Mouse (Mus musculus): Measurements from ENCODE around the gene 4921539E11Rik. TPM values are rescaled to one million over a fixed set of nuclear protein-coding genes. Genes with fewer than 3 reads are reported as not detected.
A peak's percentile ranks its signal among the peaks of the same experiment; 100 is the strongest.

The 4921539E11Rik gene
- polyA plus RNA-seq, 1 experiment from 2014 or later = not detected

GRCm38 (mm10) chr4:103222854-103223253 is 67.8 kb downstream of the 4921539E11Rik start:
- Histone ChIP-seq H3K27ac (replicated peaks) (no peak overlapping the region), H3K4me2 (peak overlapping the region; percentile 10; the same call in 1 of the 2 replicates), H3K4me1 (replicated peaks) (no peaks in the 10 kb centered on the region), H3K9ac (no peak overlapping the region), H3K4me3 (replicated peaks) (no peak overlapping the region), H3K27me3 (no peaks in the 10 kb centered on the region), H3K9me3 (replicated peaks) (no peaks in the 10 kb centered on the region), H3K36me3 (replicated peaks) (no peaks in the 10 kb centered on the region)
- WGBS (ENCODE audit: insufficient replicate concordance) = 20% methylated on average over 9 of the region's 9 CpGs
- ATAC-seq (ENCODE audit: insufficient read depth) = no peak

- H3K4me2 ChIP-seq = no peak overlapping the region
These were observed 68.9 kb downstream of the 4921539E11Rik start for GRCm38 (mm10) chr4:103221789-103222188.

DNA sequence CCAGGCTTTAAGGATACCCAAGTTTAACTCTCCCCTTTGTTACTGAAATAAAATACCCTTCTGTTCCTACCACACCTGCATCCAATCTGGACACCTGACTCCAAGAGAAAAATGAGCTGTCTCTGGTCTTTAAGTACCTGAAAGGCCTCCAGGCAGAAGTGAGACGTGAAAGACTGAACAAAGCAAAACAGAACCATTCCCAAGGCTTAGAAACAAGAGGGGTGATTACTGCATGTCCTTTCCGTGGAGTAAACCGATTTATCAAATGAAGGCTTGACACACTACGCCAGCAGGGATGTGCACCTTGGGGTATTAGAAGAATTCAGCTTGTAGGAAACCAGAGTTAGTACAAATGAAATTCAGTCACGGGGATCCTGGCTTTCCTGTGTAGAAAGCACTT is 71.7 kb downstream of the 4921539E11Rik start:
- WGBS (ENCODE audit: insufficient replicate concordance) = 67% methylated on average over 5 of the region's 5 CpGs
- H3K4me3 ChIP-seq (replicated peaks) = no peak overlapping the region
- no peaks in the 10 kb centered on the region for H3K27me3 ChIP-seq
- H3K36me3 ChIP-seq (replicated peaks) = no peaks in the 10 kb centered on the region
- no peak for ATAC-seq (ENCODE audit: insufficient read depth)
- no peak overlapping the region for H3K9ac ChIP-seq
- H3K4me2 ChIP-seq = no peak overlapping the region
- no peaks in the 10 kb centered on the region for H3K9me3 ChIP-seq (replicated peaks)
- peaks cover 16% of the 10 kb centered on the region for H3K4me1 ChIP-seq (replicated peaks)
- no peak overlapping the region for H3K27ac ChIP-seq (replicated peaks)

More at GRCm38 (mm10) chr4:103221789-103222188, 68.9 kb downstream of the 4921539E11Rik start:
- no peak overlapping the region for H3K9ac ChIP-seq
- no peaks in the 10 kb centered on the region for H3K9me3 ChIP-seq (replicated peaks)
- ATAC-seq (ENCODE audit: insufficient read depth) = no peak
- H3K4me3 ChIP-seq (replicated peaks) = no peak overlapping the region
- no peaks in the 10 kb centered on the region for H3K27me3 ChIP-seq
- no peak overlapping the region for H3K27ac ChIP-seq (replicated peaks)
- H3K36me3 ChIP-seq (replicated peaks) = no peaks in the 10 kb centered on the region
- H3K4me1 ChIP-seq (replicated peaks) = no peaks in the 10 kb centered on the region
- WGBS (ENCODE audit: insufficient replicate concordance) = 30% methylated on average over 6 of the region's 6 CpGs

- H3K4me2 ChIP-seq = no peak overlapping the region
- 0 out of 2 replicates have a peak, but pooled peaks have one; percentile 25 for ATAC-seq (ENCODE audit: insufficient read depth)
- H3K9me3 ChIP-seq (replicated peaks) = no peaks in the 10 kb centered on the region
- H3K27ac ChIP-seq (replicated peaks) = peak overlapping the region; percentile 90; the same call in 1 of the 2 replicates
- H3K4me1 ChIP-seq (replicated peaks) = peaks cover 29% of the 10 kb centered on the region
- no peak overlapping the region for H3K4me3 ChIP-seq (replicated peaks)
- no peak overlapping the region for H3K9ac ChIP-seq
- WGBS (ENCODE audit: insufficient replicate concordance) = 61% methylated on average over 6 of the region's 6 CpGs
- no peaks in the 10 kb centered on the region for H3K27me3 ChIP-seq
- peaks cover under 1% of the 10 kb centered on the region; the same call in 1 of the 2 replicates for H3K36me3 ChIP-seq (replicated peaks)
These were observed 74.6 kb downstream of the 4921539E11Rik start for GRCm38 (mm10) chr4:103216046-103216445.

- WGBS (ENCODE audit: insufficient replicate concordance) = 2% methylated on average over 67 of the region's 70 CpGs
- Histone ChIP-seq H3K27ac (replicated peaks) (peak within 1 kb of the TSS; percentile 90), H3K4me3 (replicated peaks) (peak within 1 kb of the TSS; percentile 91), H3K4me1 (replicated peaks) (peaks cover 29% of the 10 kb centered on the region), H3K36me3 (replicated peaks) (peaks cover 5% of the 10 kb centered on the region; the same call in 1 of the 2 replicates), H3K27me3 (no peaks in the 10 kb centered on the region), H3K9me3 (replicated peaks) (no peaks in the 10 kb centered on the region), H3K4me2 (peak within 1 kb of the TSS; percentile 95), H3K9ac (peak within 1 kb of the TSS; percentile 92)
- ATAC-seq (ENCODE audit: insufficient read depth) = peak; percentile 87
These were observed 75.5 kb downstream of the 4921539E11Rik start, which contains the start of gene Slc35d1 for GRCm38 (mm10) chr4:103214925-103215820. Slc35d1 (minus strand) TSS chr4:103215164.

GRCm38 (mm10) chr4:103214498-103214924 is 76.2 kb downstream of the 4921539E11Rik start:
- no peaks in the 10 kb centered on the region for H3K27me3 ChIP-seq
- WGBS (ENCODE audit: insufficient replicate concordance) = 0% methylated on average over 48 of the region's 48 CpGs
- peak overlapping the region; percentile 95 for H3K4me2 ChIP-seq
- H3K27ac ChIP-seq (replicated peaks) = peak overlapping the region; percentile 90
- no peaks in the 10 kb centered on the region for H3K9me3 ChIP-seq (replicated peaks)
- H3K9ac ChIP-seq = peak overlapping the region; percentile 92
- H3K36me3 ChIP-seq (replicated peaks) = peaks cover 12% of the 10 kb centered on the region; the same call in 1 of the 2 replicates
- peaks cover 29% of the 10 kb centered on the region for H3K4me1 ChIP-seq (replicated peaks)
- peak overlapping the region; percentile 91 for H3K4me3 ChIP-seq (replicated peaks)
- ATAC-seq (ENCODE audit: insufficient read depth) = peak; percentile 65

DNA sequence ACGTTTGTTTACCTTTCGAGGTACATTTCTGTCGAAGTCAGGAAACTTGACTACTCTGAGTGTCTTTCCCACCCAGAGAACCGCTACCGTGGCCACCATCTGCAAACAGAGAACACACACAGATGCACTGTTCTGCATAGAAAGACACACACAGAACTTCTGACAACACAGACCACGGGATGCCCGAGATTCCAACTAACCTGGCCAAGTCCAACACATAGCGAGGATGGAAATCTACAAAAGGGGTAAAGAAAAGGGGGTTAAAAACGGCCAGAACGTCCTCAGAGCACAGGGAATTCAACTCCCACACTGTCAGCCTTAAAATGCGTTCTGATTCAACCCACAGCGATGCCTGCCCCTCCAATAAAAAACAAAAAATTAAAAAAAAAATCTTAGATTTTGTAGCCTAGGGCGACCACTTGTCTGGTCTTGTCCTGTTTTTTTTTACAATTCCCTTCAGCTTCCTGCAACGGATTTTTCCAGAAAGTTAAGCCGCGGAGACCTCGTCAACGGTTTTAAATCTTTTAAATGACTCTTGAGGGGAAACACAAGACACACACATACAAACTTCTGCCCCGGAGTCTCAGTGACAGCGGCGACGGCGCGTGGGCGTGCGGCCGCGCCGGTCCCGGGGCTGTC is 76.7 kb downstream of the 4921539E11Rik start:
- Histone ChIP-seq H3K9ac (peak overlapping the region; percentile 92), H3K4me2 (peak overlapping the region; percentile 95), H3K4me3 (replicated peaks) (peak overlapping the region; percentile 91), H3K27ac (replicated peaks) (peak overlapping the region; percentile 90), H3K9me3 (replicated peaks) (no peaks in the 10 kb centered on the region), H3K4me1 (replicated peaks) (peaks cover 29% of the 10 kb centered on the region), H3K36me3 (replicated peaks) (peaks cover 17% of the 10 kb centered on the region), H3K27me3 (no peaks in the 10 kb centered on the region)
- 4% methylated on average over 30 of the region's 30 CpGs for WGBS (ENCODE audit: insufficient replicate concordance)
- ATAC-seq (ENCODE audit: insufficient read depth) = no peak

DNA sequence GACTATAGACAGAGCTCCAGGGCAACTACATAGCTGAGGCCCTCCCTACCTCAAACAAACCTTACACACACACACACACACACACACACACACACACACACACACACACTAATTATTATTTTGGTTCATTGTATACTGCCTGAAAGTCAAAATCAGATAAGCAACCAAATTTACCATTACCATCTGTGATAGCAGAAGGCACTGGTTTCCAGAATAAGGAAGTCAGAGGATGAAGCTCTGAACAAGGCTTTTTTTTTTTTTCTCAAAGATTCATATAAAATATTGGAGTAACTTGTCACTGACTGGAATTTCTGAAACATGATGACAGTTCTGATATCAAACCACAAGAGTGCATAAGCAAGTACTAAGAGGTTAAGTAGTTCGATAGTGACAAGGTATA is 82.1 kb downstream of the 4921539E11Rik start:
- 58% methylated on average over 1 of the region's 1 CpGs for WGBS (ENCODE audit: insufficient replicate concordance)
- Histone ChIP-seq H3K4me1 (replicated peaks) (peaks cover 8% of the 10 kb centered on the region), H3K27me3 (no peaks in the 10 kb centered on the region), H3K9me3 (replicated peaks) (no peaks in the 10 kb centered on the region), H3K4me2 (no peak overlapping the region), H3K27ac (replicated peaks) (no peak overlapping the region), H3K9ac (no peak overlapping the region), H3K4me3 (replicated peaks) (no peak overlapping the region), H3K36me3 (replicated peaks) (peaks cover 52% of the 10 kb centered on the region)
- ATAC-seq (ENCODE audit: insufficient read depth) = no peak

GRCm38 (mm10) chr4:103203646-103204045 is 87.0 kb downstream of the 4921539E11Rik start:
- Histone ChIP-seq H3K27ac (replicated peaks) (no peak overlapping the region), H3K4me3 (replicated peaks) (no peak overlapping the region), H3K9ac (no peak overlapping the region), H3K9me3 (replicated peaks) (no peaks in the 10 kb centered on the region), H3K4me2 (no peak overlapping the region), H3K4me1 (replicated peaks) (no peaks in the 10 kb centered on the region), H3K36me3 (replicated peaks) (peaks cover 50% of the 10 kb centered on the region), H3K27me3 (no peaks in the 10 kb centered on the region)
- ATAC-seq (ENCODE audit: insufficient read depth) = no peak
- WGBS (ENCODE audit: insufficient replicate concordance) = 78% methylated on average over 2 of the region's 2 CpGs

- no peak overlapping the region for H3K9ac ChIP-seq
- no peak for ATAC-seq (ENCODE audit: insufficient read depth)
- H3K27ac ChIP-seq (replicated peaks) = no peak overlapping the region
- H3K27me3 ChIP-seq = no peaks in the 10 kb centered on the region
- 49% methylated on average over 1 of the region's 1 CpGs for WGBS (ENCODE audit: insufficient replicate concordance)
- H3K4me2 ChIP-seq = no peak overlapping the region
- no peaks in the 10 kb centered on the region for H3K9me3 ChIP-seq (replicated peaks)
- peaks cover 45% of the 10 kb centered on the region for H3K36me3 ChIP-seq (replicated peaks)
- H3K4me3 ChIP-seq (replicated peaks) = no peak overlapping the region
- H3K4me1 ChIP-seq (replicated peaks) = no peaks in the 10 kb centered on the region
These were observed 90.6 kb downstream of the 4921539E11Rik start for GRCm38 (mm10) chr4:103200046-103200445.

DNA sequence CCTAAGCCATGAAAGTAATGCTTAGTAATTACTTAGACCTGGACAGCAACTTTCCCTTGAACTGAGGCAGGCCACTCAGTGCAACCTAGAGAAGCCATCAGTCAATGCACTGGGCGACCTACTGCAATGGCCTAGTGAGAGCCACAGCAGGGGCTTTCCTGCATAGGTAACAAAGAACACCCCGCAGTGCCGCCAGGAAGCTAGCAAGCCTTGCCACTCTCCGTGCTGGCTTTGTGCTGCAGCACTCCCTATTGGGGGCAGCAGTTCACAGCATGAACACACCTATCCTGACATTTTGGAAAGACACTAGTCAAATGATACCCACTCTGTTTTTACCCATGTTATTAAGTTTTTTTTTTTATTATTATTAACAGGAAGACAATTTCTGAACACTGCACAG is 91.6 kb downstream of the 4921539E11Rik start:
- Histone ChIP-seq H3K36me3 (replicated peaks) (peaks cover 39% of the 10 kb centered on the region), H3K4me2 (no peak overlapping the region), H3K9ac (no peak overlapping the region), H3K27me3 (no peaks in the 10 kb centered on the region), H3K27ac (replicated peaks) (no peak overlapping the region), H3K9me3 (replicated peaks) (no peaks in the 10 kb centered on the region), H3K4me3 (replicated peaks) (no peak overlapping the region), H3K4me1 (replicated peaks) (no peaks in the 10 kb centered on the region)
- WGBS (ENCODE audit: insufficient replicate concordance) = 68% methylated on average over 4 of the region's 4 CpGs
- no peak for ATAC-seq (ENCODE audit: insufficient read depth)
